Mouse (Mus musculus) erythroblast, embryonic 14.5 days (primary cell): ENCODE measurements around the gene Otogl.

ENCODE experiments used
- GATA1 ChIP-seq: IDR thresholded peaks from 2 replicates; pipeline ENCODE4 v1.6.1; 2012; ENCODE audit warnings: low read length, inconsistent platforms, mixed read lengths
- TAL1 ChIP-seq: IDR thresholded peaks from 3 replicates; pipeline ENCODE4 v1.6.1; 2012; ENCODE audit warnings: low read length, inconsistent platforms, mixed read lengths

DNA sequence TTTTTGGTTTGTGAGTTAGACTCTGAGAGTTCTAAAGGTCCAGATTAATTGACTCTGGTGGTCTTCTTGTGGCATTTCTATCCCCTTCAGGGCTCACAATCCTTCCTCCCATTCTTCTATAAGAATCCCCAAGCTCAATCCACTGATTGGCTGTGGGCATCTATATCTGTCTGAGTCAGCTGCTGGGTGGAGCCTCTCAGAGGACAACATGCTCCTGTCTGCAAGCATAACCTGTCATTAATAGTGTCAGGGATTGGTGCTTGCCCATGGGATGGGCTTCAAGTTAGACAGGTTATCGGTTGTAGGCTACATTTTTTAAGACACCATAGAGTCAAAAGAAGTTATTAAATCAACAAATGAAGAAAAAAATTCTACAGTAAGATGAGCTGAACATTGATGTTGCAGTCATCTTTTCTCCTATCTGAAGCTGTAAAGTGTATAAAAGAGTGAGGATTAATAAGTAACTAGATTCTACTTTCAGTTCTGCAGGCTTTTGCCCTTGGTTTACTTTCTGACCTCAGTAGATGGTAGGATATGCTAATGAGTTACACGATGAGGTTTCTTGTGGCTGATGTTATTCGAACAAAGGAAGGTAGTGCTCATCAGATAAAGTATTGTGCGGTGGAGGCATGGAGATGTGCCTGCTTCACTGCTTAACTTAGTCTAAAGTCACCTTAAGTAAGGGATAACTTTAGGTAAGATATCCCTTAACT, 29.4 kb upstream of the Otogl start:
- TF ChIP-seq GATA1 (no peak), TAL1 (no peak)
